Mouse (Mus musculus): ENCODE measurements around the gene Gm21488. TPM values are rescaled to one million over a fixed set of nuclear protein-coding genes. Genes with fewer than 3 reads are reported as not detected.

The Gm21488 gene
- not detected in 2 replicates for polyA plus RNA-seq (2012; ENCODE audit: low replicate concordance)

DNA sequence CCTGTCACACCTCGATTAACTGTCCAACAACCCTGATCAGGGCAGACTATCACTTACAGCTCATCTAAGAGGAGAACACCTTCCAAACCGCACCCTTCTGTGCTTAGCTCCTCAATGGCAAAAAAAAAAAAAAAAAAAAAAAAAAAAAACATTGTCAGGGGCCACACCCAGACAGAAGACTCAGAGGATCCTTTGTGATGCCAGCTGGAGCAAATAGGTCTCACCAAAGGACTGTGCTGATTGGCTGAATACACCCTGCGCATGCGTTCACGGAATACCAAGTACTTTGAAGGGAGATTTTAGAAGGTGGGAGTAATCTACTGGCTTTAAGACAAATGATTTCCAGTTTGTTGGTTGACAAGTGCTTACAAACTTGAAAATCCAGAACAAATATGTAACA lies at the start of gene Gm21488:
Gene Gm21488, minus strand, starts transcription at position 101 of the 400 bp plus-strand sequence.

Measured in hematopoietic multipotent progenitor cell, adult 10-12 weeks (in vitro differentiated cells).